Mouse (Mus musculus) frontal cortex, postnatal 36 days (tissue): ENCODE data around the gene Hspa1l.
"Not testable (repeated sequence)": the region's sequence is repeated elsewhere in the genome, so short reads cannot be mapped to it uniquely, and the experiment has no call there.

ENCODE experiments used
- DNase-seq, 2 experiments: peaks; one replicate each; pipeline ENCODE4 v3.0.0; 2022; ENCODE audit warnings: low spot score in 2 of 2

Hspa1l gene

DNA sequence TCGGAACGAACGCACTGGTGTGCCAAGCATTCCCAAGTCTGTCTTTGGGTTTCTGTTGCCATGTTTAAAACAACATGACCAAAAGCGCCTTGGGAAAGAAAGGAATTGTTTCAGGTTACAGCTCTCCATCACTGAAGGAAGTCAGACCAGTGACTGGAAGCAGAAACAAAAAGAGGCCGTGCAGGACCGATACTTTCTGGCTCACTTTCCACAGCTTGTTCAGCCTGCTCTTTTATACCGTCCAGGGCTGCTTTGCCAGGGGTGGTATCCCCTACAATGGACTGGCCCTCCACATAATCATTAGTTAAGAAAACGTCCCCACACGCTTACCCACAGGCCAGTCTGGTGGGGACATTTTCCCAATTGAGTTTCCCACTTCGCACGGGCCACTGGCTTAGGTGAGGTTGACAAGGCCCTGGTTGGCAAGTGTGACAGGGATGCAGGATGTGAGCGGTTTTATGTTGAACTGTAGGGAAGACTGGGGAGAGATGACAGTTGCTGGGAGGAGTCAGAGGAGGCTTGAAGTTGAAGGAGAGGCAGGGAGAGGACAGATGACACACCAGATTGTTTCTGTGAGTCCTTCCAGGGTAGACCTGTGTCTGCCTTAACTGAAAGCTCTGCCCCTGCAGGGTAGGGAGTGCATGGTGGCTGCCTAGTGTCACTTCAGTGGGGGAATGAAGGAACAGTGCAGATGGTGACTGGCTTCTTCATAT is 29.8 kb downstream of the Hspa1l start:
- no peak for DNase-seq

DNA sequence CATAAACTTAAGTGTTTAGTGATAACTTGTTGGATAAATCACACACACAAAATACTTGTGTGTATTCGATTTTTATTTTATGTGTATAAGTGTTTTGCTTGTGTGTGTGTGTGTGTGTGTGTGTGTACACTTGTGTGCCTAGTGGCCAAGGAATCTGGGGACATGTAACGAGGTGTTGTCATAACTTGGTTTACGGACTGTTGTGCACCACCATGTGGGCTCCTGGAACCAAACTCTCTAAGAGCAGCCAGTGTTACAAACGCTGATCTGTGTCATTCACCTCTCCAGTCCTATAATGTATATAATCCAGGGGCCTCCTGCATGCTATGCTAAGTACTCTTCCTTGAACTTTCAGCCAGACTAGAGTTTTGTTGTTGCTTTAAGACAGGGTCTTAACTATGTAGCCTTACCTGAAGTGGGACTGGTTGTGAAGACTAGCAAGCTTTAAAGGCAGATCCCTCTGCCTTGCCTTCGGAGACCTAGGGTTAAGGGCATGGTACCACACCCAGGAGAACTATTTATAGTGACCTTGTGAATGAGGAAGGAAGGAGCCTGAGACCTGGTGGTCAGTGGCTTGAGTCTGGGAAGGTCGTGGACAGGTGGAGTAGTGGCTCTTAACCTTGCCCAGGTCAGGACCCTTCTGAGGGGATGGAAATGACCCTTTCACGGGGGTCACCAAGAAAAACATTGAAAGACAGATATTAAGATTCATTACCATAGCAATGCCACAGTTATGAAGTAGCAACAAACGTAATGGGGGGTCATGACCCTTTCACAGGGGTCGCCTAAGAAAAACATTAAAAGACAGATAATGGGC is 30.7 kb downstream of the Hspa1l start:
- DNase-seq = no peak

- DNase-seq = no peak
Observed at GRCm38 (mm10) chr17:35004075-35004717, 31.7 kb downstream of the Hspa1l start.

DNA sequence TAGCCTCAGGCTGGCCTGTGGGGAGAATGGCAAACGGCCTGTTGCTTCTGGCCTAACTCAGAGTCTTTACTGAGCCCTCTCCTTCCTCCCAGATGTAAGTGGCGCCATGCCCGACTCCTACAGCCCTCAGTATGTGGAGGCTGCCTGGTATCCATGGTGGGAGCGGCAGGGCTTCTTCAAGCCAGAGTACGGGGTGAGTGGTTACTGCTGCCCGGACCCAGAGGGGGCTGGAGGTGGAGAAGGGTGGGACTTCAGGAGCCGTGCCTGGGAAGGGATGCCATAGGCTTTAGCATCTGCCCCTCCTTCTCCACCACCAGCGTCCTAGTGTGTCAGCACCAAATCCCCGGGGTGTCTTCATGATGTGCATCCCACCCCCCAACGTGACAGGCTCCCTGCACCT is 32.7 kb downstream of the Hspa1l start:
- DNase-seq = no peak

DNA sequence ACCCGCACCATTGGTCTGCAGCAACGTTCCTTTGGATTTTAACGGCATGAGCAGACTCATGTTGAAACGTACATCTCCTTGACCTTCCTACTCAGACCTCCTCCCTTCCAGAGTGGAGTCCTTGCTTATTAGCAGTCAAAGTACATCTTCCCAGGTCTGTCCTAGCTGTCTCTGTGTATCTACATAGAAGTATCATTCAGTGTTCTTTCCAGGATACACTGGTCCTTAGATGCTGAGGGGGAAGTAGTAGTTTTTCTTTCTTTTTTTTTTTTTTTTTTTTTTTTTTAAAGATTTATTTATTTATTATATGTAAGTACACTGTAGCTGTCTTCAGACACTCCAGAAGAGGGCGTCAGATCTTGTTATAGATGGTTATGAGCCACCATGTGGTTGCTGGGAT is 33.4 kb downstream of the Hspa1l start:
- not testable (repeated sequence) for DNase-seq

- DNase-seq = no peak
Observed at GRCm38 (mm10) chr17:35007387-35007991, 35.0 kb downstream of the Hspa1l start.

GRCm38 (mm10) chr17:35009586-35009985 is 37.1 kb downstream of the Hspa1l start:
- no peak for DNase-seq

DNA sequence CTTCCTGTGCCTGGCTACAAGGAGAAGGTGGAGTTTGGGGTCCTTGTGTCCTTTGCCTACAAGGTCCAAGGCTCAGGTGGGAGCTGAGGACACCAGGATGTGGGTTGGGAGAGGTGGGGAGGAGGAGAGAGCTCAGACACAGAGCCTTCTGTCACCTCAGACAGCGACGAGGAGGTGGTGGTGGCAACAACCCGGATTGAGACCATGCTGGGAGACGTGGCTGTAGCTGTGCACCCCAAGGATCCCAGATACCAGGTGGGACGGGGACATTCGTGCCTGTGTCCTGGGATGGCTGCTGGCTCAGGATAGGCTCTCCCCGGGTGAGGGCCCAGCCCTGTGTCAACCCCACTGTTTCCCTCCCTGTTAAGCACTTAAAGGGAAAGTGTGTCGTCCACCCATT is 38.9 kb downstream of the Hspa1l start:
- DNase-seq = no peak

GRCm38 (mm10) chr17:35012430-35012829 is 39.9 kb downstream of the Hspa1l start:
- DNase-seq = no peak

- DNase-seq = no peak
Observed at GRCm38 (mm10) chr17:35013221-35013620, 40.7 kb downstream of the Hspa1l start.

- no peak for DNase-seq
Observed at GRCm38 (mm10) chr17:35015296-35015695, 42.8 kb downstream of the Hspa1l start.

- DNase-seq = no peak
Observed at GRCm38 (mm10) chr17:35016376-35016775, 43.9 kb downstream of the Hspa1l start, which contains the start of gene Vwa7. Gene Vwa7 (plus strand): TSS chr17:35016579.

GRCm38 (mm10) chr17:35016791-35017705 is 44.5 kb downstream of the Hspa1l start:
- no peak for DNase-seq

DNA sequence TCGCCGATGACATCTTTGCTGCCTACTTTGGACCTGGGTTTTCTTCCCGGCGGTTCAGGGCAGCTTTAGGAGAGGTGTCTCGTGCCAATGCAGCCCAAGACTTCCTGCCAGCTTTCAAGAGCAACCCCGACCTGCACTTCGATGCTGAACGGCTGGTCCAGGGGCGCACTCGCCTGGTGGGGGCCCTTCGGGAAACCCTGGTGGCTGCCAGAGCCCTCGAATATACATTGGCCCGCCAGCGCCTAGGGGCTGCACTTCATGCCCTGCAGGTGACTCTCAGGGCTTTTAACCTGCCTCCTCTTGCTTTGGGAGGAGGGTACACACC is 45.2 kb downstream of the Hspa1l start:
- DNase-seq = no peak

DNA sequence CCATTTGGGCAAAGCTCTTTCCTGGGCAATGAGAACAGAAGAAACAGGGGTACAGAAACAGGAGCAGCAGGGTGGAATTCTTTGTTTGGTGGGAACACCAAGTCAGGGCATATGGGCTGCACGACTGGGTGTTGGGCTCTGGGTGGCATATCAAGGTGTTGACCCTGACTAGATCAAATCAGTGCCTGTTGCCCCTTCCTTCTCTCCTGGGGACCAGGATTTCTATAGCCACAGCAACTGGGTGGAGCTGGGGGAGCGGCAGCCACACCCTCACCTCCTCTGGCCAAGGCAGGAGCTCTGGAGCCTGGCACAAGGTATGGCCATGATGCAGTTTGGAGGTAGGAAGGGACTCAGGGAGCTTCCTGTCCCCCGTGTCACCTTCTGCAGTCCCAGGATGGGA is 45.7 kb downstream of the Hspa1l start:
- DNase-seq = no peak

- no peak for DNase-seq
Observed at GRCm38 (mm10) chr17:35019894-35020293, 47.4 kb downstream of the Hspa1l start.

DNA sequence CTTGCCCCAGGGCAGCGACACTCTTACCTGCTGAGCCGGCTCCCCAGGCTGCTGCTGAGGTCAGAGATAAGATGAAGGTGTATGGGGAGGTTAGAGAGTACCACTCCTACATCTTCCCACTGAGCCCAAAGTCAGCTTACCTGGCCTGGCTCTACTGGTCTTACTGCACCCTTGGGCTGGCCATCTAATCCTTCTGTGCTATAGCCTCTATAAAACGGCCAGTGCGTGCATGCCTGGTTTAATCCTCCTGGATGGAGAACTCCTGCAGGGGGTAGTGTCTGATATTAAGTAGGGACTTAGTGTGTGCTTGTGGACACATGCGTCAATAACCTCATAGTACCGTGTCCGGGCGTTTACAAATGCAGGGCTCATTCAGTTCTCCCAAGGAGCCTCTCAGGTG is 48.0 kb downstream of the Hspa1l start:
- DNase-seq = no peak

DNA sequence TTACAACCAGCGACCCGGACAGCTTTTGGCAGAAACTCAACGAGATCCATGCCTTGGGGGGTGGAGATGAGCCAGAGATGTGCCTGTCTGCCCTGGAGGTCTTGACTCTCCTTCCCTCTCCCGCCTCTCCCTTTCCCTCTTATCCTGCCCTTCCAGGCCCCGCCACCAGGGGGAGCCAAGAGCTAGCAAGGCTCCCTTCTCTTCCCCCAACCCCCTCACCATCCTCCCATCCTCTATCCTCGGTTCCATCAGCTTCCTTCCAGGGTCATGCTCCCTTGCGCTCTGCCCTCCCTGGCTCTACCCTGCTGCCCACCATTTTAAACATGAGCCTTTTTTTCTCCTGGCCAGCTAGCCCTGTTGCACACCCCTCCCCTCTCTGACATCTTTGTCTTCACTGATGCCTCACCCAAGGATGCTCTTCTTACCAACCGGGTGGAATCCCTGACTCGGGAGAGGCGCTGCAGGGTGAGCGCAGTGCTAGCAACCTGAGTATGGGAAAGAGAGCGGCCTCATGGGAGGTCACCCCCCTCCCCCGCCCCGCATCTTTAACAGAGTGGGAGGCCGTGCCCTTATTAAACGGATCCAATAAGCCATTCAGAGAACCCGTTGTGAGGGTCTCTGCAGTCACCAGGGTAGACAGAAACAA is 48.8 kb downstream of the Hspa1l start:
- DNase-seq = peak; percentile 87 to 88

DNA sequence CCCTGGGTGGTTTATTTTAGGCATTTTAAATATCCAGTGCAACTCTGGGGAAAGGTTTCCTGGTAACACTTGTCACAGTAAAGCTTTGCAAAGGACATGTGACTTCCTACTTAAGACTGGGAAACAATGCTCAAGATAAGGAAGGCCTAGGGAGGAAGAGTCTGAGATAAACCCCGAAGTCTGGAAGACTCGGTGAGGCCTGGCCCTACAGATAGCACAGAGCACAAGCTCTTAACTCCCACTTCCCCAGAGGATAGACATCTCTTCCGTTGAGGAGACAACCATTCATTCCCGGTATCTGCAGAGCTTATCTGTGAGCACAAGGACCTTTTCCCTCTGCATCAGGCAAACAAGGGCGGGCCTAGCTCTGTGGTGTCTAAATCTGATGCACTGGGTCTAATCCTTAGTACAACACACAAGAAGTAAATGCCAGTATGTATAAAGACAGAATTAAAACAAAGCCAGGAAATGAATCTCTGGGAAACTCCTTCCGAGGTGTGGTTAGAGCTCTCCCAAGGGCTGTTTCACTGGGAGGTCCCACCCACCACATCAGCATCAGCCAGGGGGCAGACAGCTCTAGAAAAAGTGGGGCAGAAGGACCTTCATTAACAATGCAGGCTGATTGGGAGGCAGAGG is 49.5 kb downstream of the Hspa1l start:
- no peak for DNase-seq

DNA sequence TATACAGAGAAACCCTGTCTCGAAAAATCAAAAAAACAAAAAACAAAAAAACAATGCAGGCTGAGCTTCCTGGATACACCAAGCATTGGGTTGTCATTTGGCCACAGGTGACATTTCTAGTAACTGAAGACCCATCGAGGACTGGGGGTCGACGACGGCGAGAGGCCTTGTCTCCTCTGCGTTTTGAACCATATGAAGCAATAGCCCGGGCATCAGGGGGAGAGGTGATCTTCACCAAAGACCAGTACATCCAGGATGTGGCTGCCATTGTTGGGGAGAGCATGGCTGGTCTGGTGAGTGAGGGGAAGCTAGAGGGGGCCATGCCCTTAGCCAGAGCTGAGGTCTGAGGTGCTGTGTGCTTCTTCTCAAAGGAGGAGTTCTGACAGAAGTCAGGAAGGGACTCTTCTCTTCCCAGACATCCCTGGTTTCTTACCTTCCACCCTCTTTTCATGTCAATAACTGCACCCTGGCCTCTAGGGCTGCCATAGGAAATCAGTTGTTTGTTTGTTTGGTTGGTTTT is 50.1 kb downstream of the Hspa1l start:
- no peak for DNase-seq
